Mouse (Mus musculus) testis, adult 2 months (tissue): ENCODE data around the gene Gnl1.
"Not testable (repeated sequence)": the region's sequence is repeated elsewhere in the genome, so short reads cannot be mapped to it uniquely, and the experiment has no call there.

Experiments used
- CTCF ChIP-seq: fragments of 200-500 bp; IDR thresholded peaks from 2 replicates; pipeline ENCODE4 v1.5.1; 2012; ENCODE audit warnings: low read depth, mild to moderate bottlenecking, inconsistent platforms, low read length, moderate library complexity; ENCODE audit not compliant: control insufficient read depth, insufficient read depth, insufficient replicate concordance
- POLR2A ChIP-seq: fragments of 200-500 bp; IDR thresholded peaks from 2 replicates; pipeline ENCODE4 v1.6.1; 2012; ENCODE audit warnings: low read depth, mild to moderate bottlenecking, inconsistent platforms, low read length, moderate library complexity; ENCODE audit not compliant: control insufficient read depth

DNA sequence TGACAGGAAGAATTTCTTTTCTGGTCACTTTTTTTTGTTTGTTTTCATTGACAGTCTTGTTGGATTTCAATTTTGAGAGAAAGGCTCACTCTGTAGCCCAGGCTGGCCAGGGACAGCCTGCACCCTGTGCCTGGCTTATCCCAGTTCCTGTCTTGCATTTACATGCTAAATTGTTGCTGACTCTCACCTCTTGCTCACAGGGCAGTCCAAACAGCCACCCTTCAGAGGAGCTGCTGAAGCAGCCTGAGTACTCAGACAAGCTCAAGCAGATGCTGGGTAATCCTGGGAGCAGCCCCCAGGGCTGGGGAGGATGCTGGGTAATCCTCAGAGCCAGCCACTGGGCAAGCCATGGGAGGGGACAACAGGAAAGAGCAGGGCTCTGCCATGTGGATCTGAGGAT, 28.7 kb upstream of the Gnl1 start:
- TF ChIP-seq POLR2A, CTCF: not testable (repeated sequence)
